Mouse (Mus musculus) stomach, embryonic 15.5 days (tissue): ENCODE measurements at regions not wholly inside any gene's neighbourhood (a gene's known extent, or its start where the extent isn't known, plus 50 kb on each side); places are given as distances from the start of the nearest gene placed in this dataset.

Experiments used
- ATAC-seq: fragments of 200-750 bp; cut with Nextera tagmentation; 2 replicates; pipeline ENCODE4 v1.8.0; 2017; ENCODE audit warnings: low read depth, moderate number of reproducible peaks, moderate TSS enrichment; ENCODE audit not compliant: insufficient read depth, low FRiP score
- H3K27ac ChIP-seq: fragments of 300-500 bp; sonication (generic); 2 replicates; pipeline ENCODE4 v1.5.1; 2015; ENCODE audit warnings: mild to moderate bottlenecking, inconsistent platforms
- H3K27me3 ChIP-seq: fragments of 300-500 bp; sonication (generic); replicated peaks from 2 replicates; pipeline ENCODE4 v1.6.1; 2015; ENCODE audit warnings: inconsistent platforms
- H3K36me3 ChIP-seq: fragments of 300-500 bp; sonication (generic); 2 replicates; pipeline ENCODE4 v1.6.1; 2015; ENCODE audit warnings: inconsistent platforms
- H3K4me1 ChIP-seq: fragments of 300-500 bp; sonication (generic); 2 replicates; pipeline ENCODE4 v1.6.1; 2015; ENCODE audit warnings: inconsistent platforms
- H3K4me2 ChIP-seq: fragments of 300-500 bp; sonication (generic); 2 replicates; pipeline ENCODE4 v1.6.1; 2015; ENCODE audit warnings: mild to moderate bottlenecking, inconsistent platforms
- H3K4me3 ChIP-seq: fragments of 300-500 bp; sonication (generic); replicated peaks from 2 replicates; pipeline ENCODE4 v1.5.1; 2015; ENCODE audit warnings: inconsistent platforms
- H3K9ac ChIP-seq: fragments of 300-500 bp; sonication (generic); 2 replicates; pipeline ENCODE4 v1.6.1; 2015; ENCODE audit warnings: inconsistent platforms
- H3K9me3 ChIP-seq: fragments of 300-500 bp; sonication (generic); 2 replicates; pipeline ENCODE4 v1.6.1; 2016; ENCODE audit warnings: inconsistent platforms
- WGBS: fragments of 180-500 bp; shearing (Covaris S2); methylation state at CpG from one replicate; pipeline ENCODE4 v1.1.7; 2015; 5-methylcytosine and 5-hydroxymethylcytosine counted together

DNA sequence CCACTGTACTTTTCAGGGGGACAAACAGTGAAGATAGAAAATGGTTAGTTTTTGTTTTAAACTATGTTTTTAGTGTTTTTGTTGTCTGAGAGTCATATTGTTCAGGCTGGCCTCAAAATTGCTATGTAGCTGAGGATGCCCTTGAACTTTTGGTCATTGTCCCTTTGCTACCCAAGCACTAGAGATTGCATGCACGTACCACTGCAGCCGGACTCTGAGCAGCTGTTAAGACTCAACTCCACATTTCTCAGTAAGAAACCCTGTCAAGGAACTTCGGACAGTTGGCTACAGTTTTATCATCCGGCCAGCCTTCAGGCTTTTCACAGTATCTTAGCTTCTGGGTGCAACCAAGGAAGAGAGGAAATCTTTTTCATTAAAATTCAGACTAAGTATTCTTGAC, 173.9 kb upstream of the Fam19a1 start:
- H3K4me1 ChIP-seq, result no peaks in the 10 kb centered on the region
- H3K4me2 ChIP-seq, result no peak overlapping the region
- no peaks in the 10 kb centered on the region for H3K9me3 ChIP-seq
- no peak for ATAC-seq
- H3K36me3 ChIP-seq, result no peaks in the 10 kb centered on the region
- H3K27me3 ChIP-seq, result no peaks in the 10 kb centered on the region
- H3K9ac ChIP-seq, result no peak overlapping the region
- no peak overlapping the region for H3K4me3 ChIP-seq
- 54% methylated on average over 4 of the region's 4 CpGs for WGBS
- H3K27ac ChIP-seq, result no peak overlapping the region

- no peak overlapping the region for H3K9ac ChIP-seq
- H3K4me1 ChIP-seq, result no peaks in the 10 kb centered on the region
- H3K4me3 ChIP-seq, result no peak overlapping the region
- ATAC-seq, result no peak
- no peak overlapping the region for H3K27ac ChIP-seq
- no peaks in the 10 kb centered on the region for H3K9me3 ChIP-seq
- H3K36me3 ChIP-seq, result no peaks in the 10 kb centered on the region
- 86% methylated on average over 1 of the region's 1 CpGs for WGBS
- H3K4me2 ChIP-seq, result no peak overlapping the region
- no peaks in the 10 kb centered on the region for H3K27me3 ChIP-seq
Measured at GRCm38 (mm10) chr6:95960745-95961144, 152.2 kb upstream of the Fam19a1 start.

DNA sequence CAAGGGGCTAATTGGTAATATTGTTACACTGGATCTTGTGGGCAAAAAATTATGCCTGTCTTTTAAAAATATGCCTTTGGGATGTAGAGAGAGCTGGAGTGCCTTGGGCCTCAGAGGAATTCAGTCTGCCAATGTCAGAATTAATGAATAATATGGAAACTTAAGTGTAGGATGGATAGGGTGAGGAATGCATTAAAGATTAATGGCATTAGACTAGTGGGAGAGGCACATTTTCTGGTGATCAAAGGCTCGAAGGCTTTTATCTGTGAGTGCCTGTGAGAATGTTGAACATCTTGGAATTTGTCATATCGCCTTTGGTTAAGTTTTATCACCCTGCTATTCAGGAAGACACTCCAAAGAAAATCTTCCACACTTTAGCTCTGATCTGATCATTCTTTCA, 146.7 kb upstream of the Fam19a1 start:
- Histone ChIP-seq H3K4me3 (no peak overlapping the region), H3K27me3 (no peaks in the 10 kb centered on the region), H3K27ac (no peak overlapping the region), H3K9me3 (no peaks in the 10 kb centered on the region), H3K9ac (no peak overlapping the region), H3K4me2 (no peak overlapping the region), H3K4me1 (no peaks in the 10 kb centered on the region), H3K36me3 (no peaks in the 10 kb centered on the region)
- ATAC-seq, result no peak
- WGBS, result 53% methylated on average over 2 of the region's 2 CpGs

DNA sequence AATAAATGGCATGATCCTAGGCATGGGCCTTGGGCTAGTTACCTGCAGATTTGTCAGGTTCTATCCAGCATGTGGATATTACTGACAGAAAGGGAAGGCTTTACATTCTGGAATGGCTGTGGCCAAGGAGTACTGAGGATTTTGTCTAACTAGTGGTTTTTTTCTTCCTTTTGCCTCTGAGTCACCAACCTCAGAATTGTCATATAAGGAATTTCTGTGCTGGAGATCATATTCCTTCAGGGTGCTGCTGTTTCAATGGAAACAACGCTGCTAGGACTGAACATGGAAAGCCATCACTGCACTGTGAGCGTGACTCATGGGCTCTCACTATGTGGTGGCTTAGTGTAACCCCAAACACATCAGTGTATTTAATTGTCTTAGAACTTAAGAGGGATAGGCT, 137.0 kb upstream of the Fam19a1 start:
- H3K9ac ChIP-seq, result no peak overlapping the region
- no peak overlapping the region for H3K4me3 ChIP-seq
- 86% methylated on average over 2 of the region's 2 CpGs for WGBS
- H3K4me2 ChIP-seq, result no peak overlapping the region
- H3K9me3 ChIP-seq, result no peaks in the 10 kb centered on the region
- H3K36me3 ChIP-seq, result no peaks in the 10 kb centered on the region
- no peaks in the 10 kb centered on the region for H3K27me3 ChIP-seq
- H3K27ac ChIP-seq, result no peak overlapping the region
- no peak for ATAC-seq
- H3K4me1 ChIP-seq, result no peaks in the 10 kb centered on the region

DNA sequence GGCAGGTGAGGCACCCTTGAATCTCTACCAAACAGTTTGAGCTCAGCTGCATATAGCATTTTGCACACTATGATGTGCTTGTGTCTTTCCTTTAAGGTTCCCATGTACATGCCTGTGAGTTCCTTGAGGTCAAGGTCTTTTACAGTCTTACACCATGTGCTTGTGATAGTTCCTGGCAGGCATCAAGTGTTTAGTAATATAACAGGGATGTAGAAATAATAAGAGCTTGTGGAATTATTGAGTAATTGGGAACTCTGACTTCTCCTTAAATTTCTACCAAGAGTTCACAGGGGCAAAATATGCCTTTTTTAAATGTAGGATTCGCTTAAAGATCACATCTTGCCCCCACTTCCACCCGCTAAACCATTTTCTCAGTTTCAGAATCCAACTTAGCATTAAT, 115.9 kb upstream of the Fam19a1 start:
- Histone ChIP-seq H3K36me3 (no peaks in the 10 kb centered on the region), H3K4me2 (no peak overlapping the region), H3K27ac (no peak overlapping the region), H3K27me3 (no peaks in the 10 kb centered on the region), H3K9me3 (no peaks in the 10 kb centered on the region), H3K4me1 (no peaks in the 10 kb centered on the region), H3K9ac (no peak overlapping the region), H3K4me3 (no peak overlapping the region)
- no peak for ATAC-seq
- 70% methylated on average over 2 of the region's 2 CpGs for WGBS

GRCm38 (mm10) chr6:95997741-95998140, 115.2 kb upstream of the Fam19a1 start:
- no peaks in the 10 kb centered on the region for H3K4me1 ChIP-seq
- H3K4me2 ChIP-seq, result no peak overlapping the region
- no peak overlapping the region for H3K4me3 ChIP-seq
- no peak for ATAC-seq
- H3K9me3 ChIP-seq, result no peaks in the 10 kb centered on the region
- H3K9ac ChIP-seq, result no peak overlapping the region
- no peaks in the 10 kb centered on the region for H3K27me3 ChIP-seq
- WGBS, result 23% methylated on average over 3 of the region's 3 CpGs
- no peaks in the 10 kb centered on the region for H3K36me3 ChIP-seq
- H3K27ac ChIP-seq, result no peak overlapping the region

GRCm38 (mm10) chr6:95999441-95999840, 113.5 kb upstream of the Fam19a1 start:
- no peaks in the 10 kb centered on the region for H3K9me3 ChIP-seq
- no peak overlapping the region for H3K9ac ChIP-seq
- H3K27ac ChIP-seq, result no peak overlapping the region
- no peaks in the 10 kb centered on the region for H3K36me3 ChIP-seq
- ATAC-seq, result no peak
- no peak overlapping the region for H3K4me3 ChIP-seq
- H3K4me2 ChIP-seq, result no peak overlapping the region
- no peaks in the 10 kb centered on the region for H3K27me3 ChIP-seq
- whole genome bisulfite sequencing, result 73% methylated on average over 5 of the region's 5 CpGs
- H3K4me1 ChIP-seq, result no peaks in the 10 kb centered on the region

DNA sequence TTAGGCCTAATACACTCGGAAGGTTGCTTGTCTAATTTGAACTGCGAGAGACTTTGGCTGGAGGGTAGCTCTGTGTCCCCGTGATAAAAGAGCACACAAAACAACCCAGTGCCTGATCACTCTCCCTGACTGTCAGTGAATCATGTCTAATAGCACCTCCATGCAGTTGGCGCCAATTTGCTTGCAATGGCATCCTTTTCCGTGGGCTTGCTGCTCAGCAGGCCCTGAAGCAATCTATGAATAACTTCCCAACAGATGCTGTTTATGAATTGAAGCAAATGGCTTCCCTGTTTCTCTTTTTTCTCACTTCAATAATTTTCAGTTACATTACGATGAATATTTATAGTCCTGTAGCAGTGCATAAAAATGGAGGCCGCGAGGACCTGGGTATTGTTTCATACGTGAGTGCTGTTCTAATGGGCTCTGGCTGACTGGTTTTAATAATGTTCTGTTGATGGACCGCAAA, 112.9 kb upstream of the Fam19a1 start:
- whole genome bisulfite sequencing, result 89% methylated on average over 10 of the region's 10 CpGs
- Histone ChIP-seq H3K9me3 (no peaks in the 10 kb centered on the region), H3K36me3 (no peaks in the 10 kb centered on the region), H3K27me3 (no peaks in the 10 kb centered on the region), H3K9ac (no peak overlapping the region), H3K4me3 (no peak overlapping the region), H3K4me2 (no peak overlapping the region), H3K4me1 (no peaks in the 10 kb centered on the region), H3K27ac (no peak overlapping the region)
- ATAC-seq, result no peak

DNA sequence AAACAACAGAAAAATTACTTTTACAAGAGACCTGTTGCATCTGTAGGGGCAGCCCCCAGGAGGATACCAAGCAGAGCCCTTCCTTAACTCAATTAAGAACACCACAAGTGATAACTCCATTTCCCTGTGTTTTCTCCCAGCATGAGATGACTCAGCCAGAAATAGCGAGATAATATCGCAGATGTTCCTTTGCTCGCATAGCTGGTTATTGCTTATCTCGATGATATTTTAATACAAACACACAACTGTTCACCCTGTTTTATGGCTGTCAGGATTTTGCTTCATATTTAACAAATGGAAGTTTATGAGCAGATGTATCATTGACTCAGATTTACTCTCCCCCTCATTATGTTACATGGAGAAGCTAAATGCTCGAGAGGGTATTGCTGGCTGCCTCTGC, 101.7 kb upstream of the Fam19a1 start:
- Histone ChIP-seq H3K27ac (no peak overlapping the region), H3K4me1 (no peaks in the 10 kb centered on the region), H3K9ac (no peak overlapping the region), H3K9me3 (no peaks in the 10 kb centered on the region), H3K4me3 (no peak overlapping the region), H3K4me2 (no peak overlapping the region), H3K36me3 (no peaks in the 10 kb centered on the region), H3K27me3 (no peaks in the 10 kb centered on the region)
- ATAC-seq, result no peak
- 80% methylated on average over 5 of the region's 5 CpGs for WGBS

DNA sequence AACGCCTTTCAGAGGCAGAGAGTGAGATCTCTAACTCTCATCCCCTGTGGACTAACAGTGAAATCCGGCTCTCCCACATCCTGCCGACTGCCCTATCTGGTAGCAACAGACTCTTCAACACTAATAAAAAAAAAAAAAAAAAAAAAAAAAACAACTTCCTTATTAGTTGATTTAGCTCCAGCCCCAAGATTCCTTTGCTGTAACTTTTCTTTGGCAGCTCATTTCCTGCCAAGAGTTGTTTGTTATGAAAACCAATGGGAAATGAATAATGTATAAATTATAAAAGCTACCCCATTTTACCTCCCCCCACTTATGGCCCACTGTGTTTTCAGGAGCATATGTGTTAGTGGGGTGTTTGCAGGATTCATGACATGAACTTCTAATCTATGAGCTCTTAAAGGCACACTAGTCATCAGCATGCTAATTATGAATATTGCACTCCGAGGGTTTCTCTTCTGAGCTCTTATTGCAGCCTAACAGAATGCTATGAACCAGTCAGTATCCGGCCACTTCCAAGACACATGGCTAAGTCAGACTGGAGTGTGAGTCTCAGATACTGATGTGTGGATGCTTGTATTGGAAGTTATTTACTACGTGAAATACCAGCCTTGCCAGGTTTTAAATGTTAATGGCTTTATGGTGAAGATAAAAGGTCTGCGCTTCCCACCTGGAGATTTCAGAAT, 84.8 kb upstream of the Fam19a1 start:
- no peak overlapping the region for H3K9ac ChIP-seq
- no peaks in the 10 kb centered on the region for H3K4me1 ChIP-seq
- H3K4me2 ChIP-seq, result no peak overlapping the region
- H3K4me3 ChIP-seq, result no peak overlapping the region
- no peaks in the 10 kb centered on the region for H3K36me3 ChIP-seq
- H3K9me3 ChIP-seq, result no peaks in the 10 kb centered on the region
- no peak for ATAC-seq
- no peaks in the 10 kb centered on the region for H3K27me3 ChIP-seq
- 63% methylated on average over 7 of the region's 7 CpGs for WGBS
- H3K27ac ChIP-seq, result no peak overlapping the region

- no peak overlapping the region for H3K27ac ChIP-seq
- H3K4me1 ChIP-seq, result no peaks in the 10 kb centered on the region
- H3K4me3 ChIP-seq, result no peak overlapping the region
- no peaks in the 10 kb centered on the region for H3K27me3 ChIP-seq
- no peak overlapping the region for H3K4me2 ChIP-seq
- H3K36me3 ChIP-seq, result no peaks in the 10 kb centered on the region
- ATAC-seq, result no peak
- no peak overlapping the region for H3K9ac ChIP-seq
- WGBS, result 54% methylated on average over 4 of the region's 4 CpGs
- no peaks in the 10 kb centered on the region for H3K9me3 ChIP-seq
Measured at GRCm38 (mm10) chr6:96043711-96044110, 69.2 kb upstream of the Fam19a1 start.

DNA sequence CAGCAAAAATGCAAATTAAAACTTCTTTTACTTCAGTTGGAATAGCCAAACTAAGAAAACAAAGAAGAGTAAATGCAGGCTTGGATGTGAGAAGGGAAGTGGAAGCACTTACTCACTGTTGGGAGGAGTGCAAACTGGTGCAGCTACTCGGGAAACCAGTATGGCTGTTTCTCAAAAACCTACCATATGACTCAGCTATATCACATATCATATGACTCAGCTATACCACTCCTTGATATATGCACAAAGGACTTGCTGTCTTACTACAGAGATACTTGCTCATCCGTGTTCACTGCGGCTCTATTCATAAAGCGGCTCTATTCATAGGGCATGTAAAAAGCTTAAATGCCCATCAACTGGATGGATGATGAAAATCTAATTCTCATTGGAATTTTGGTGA, 59.5 kb upstream of the Fam19a1 start:
- no peak overlapping the region for H3K9ac ChIP-seq
- no peaks in the 10 kb centered on the region for H3K36me3 ChIP-seq
- no peak overlapping the region for H3K4me2 ChIP-seq
- no peak for ATAC-seq
- no peaks in the 10 kb centered on the region for H3K4me1 ChIP-seq
- H3K4me3 ChIP-seq, result no peak overlapping the region
- no peaks in the 10 kb centered on the region for H3K27me3 ChIP-seq
- no peaks in the 10 kb centered on the region for H3K9me3 ChIP-seq
- H3K27ac ChIP-seq, result no peak overlapping the region
- WGBS, result 87% methylated on average over 4 of the region's 4 CpGs

DNA sequence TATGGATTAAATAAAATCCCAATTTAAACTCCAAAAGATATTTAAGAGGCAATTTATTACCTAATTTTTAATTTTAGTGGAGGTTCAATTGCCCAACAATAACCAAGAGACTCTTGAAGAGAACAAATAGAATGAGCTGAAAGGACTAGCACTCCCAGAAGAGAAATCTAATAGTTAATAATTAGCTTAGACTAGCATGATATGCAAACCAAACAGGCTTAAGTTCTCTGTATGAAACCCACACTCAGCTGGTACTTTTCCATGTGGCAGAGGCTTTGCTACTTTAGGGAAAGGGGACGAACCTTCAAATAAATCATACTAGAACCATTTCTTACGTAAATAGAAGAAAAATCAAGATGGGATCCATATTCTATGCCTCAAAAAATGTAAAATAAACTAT, 55.9 kb upstream of the Fam19a1 start:
- peak; percentile 71 for ATAC-seq
- WGBS, result 42% methylated on average over 2 of the region's 2 CpGs

More for the DNA sequence above, 55.9 kb upstream of the Fam19a1 start:
- no peak overlapping the region; the same call in 1 of the 2 replicates for H3K27ac ChIP-seq
- H3K36me3 ChIP-seq, result no peaks in the 10 kb centered on the region
- no peaks in the 10 kb centered on the region for H3K27me3 ChIP-seq
- no peak overlapping the region for H3K4me2 ChIP-seq
- no peaks in the 10 kb centered on the region for H3K4me1 ChIP-seq
- H3K4me3 ChIP-seq, result no peak overlapping the region
- no peak overlapping the region for H3K9ac ChIP-seq
- H3K9me3 ChIP-seq, result no peaks in the 10 kb centered on the region
